Mouse (Mus musculus): ENCODE measurements around the gene Iqck.

DNA sequence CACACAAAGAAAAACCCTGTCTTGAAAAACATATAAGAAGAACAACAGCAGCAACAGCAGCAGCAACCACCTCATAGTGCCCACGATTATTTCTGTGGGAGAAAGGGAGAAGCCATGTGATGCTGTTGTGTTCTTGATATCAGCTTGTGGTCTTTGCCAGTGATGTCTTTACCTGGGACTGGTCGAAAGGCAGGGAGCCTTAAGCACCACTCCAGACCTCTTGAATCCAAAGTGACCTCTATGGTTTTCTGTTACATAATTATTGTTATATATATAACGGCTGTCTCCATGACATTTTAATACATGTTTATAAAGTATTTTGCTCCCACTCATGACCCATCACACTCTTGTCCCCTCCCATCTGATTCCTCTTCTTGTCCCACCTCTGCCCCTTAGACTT lies 70.0 kb downstream of the Iqck start:
- TF ChIP-seq HCFC1 (IDR thresholded peaks at IDR 0.05; ENCODE audit: borderline replicate concordance, insufficient read depth, low read length) (no peak), ZNF384 (IDR thresholded peaks at IDR 0.05; ENCODE audit: low read depth, low read length) (no peak), ZC3H11A (IDR thresholded peaks at IDR 0.05; ENCODE audit: borderline replicate concordance, low read depth, low read length) (no peak), MAFK (IDR thresholded peaks at IDR 0.05; ENCODE audit: insufficient read depth, low read depth, low read length) (no peak)

Data from ES-E14 (cell line).